Mouse (Mus musculus) kidney, adult 9 months (tissue): Measurements from ENCODE around the gene Wdr75.

Experiments used
- DNase-seq: peaks from one replicate; pipeline ENCODE4 v3.0.0; 2022

Gene Wdr75

DNA sequence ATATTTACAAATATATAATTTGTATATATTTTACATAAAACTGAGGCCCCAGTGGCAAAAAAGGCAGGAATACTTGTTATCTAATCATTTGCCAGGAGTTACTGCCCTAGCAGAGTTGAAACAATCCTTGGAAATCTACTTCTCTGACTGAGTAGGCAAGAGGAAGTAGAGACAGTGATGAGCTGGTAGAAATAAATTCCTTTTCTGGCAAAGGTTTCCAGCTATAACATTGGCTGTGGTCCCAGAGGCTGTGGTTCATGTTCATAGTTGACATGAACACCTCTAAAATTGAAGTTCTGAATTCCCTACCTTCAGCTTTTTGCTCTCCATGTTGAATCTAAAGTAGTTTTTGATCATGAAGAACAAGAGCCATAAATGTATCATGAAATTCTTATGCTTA, 43.3 kb downstream of the Wdr75 start:
- no peak for DNase-seq

- DNase-seq: no peak
Observed at GRCm38 (mm10) chr1:45845466-45845865, 50.5 kb downstream of the Wdr75 start.

DNA sequence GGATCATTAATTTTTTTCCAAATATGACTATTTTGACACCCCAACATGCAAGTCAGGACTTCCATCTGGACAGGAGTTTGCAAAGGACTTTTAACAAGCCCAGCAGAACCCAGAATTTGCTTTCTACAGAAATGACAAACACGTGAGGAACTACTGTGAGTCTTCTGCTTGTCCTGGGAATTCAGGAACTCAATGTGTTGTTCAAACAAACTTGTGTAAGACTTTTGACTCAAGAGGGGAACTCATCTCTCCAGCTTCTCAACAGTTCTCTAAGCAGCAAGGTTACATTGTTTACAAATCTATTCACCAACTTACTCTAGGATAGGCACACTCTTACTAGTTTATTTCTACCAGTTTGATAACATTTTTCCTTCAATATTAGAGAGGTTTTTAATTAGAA, 63.1 kb downstream of the Wdr75 start:
- DNase-seq: no peak

- DNase-seq: peak; percentile 47
Observed at GRCm38 (mm10) chr1:45860349-45860748, 65.4 kb downstream of the Wdr75 start.

DNA sequence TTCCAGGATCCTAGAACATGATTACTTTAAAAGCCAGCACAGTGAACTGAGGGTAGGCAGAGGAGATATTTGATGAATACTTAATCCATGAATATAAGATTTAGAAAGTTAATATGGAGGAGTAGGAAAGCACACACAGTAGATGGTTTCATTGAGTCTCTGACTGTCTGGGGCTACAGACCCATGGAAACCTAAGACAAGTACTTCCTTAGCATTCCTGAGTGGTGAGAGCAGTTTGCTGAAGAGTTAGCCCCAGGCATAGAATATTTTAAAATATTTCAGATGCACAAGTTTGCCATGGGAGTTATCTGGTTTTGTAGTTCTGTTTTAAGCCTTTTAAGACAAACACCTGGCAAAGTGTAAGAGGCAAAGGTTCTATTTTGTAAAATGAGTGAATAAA, 66.2 kb downstream of the Wdr75 start:
- no peak for DNase-seq

DNA sequence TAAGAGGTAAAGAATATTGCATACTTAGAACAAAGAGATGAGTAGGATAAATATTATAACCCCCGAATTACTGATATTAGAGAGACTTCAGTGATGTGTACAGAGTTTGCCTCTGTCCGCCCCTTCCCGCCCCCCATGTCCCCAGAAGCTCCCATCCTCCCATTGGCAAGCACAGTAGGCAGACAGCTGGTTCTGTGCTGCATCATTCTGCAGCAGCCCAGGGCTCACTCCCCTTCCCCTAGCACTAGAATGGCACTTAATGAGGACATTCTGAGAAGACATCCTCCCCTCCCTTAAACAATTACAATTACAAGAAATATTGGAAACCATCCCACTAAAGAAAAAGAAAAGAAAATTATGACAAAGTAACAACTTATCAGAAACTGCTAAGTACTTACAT, 68.7 kb downstream of the Wdr75 start:
- DNase-seq: no peak

DNA sequence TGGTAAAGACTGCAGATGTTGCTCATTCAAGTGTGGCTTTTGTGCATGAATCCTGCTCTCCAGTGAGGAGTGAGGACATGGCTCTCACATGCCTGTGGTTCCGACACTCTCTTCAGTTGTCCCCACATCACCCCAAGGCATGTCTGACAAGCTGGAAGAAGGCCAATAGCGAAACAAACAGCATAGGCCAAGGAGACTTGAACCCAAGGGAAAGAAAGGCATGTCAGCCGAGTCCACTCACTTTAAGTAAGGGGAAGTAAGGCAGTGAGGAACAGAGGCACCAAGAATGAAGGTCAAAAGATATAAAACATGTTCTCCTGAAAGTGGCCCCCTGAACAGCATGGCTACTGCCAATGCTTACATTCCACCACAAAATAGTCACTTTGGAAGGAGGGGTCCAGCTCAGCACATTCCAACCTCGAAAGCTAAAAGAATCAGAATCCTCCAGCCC, 69.6 kb downstream of the Wdr75 start:
- peak; percentile 58 for DNase-seq

DNA sequence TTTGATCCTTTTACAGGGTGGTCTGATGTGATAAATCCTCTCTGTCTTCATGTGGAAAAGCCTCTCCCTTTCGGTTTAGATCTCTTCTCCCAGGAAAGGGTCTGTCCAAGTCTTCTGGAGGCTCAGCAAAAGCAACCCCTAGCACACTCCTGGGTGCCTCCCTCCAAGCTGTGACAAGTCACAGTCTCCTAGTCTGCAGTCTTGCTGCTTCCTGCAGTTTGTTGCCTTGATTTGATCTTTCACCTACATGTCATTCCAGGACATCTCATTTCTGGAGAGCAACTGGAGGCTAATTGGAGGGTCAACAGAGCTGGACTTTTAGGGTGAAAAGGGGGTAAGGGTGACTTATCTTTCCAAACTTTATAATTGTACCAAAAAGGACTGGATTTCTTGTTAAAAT, 70.3 kb downstream of the Wdr75 start:
- peak; percentile 36 for DNase-seq

DNA sequence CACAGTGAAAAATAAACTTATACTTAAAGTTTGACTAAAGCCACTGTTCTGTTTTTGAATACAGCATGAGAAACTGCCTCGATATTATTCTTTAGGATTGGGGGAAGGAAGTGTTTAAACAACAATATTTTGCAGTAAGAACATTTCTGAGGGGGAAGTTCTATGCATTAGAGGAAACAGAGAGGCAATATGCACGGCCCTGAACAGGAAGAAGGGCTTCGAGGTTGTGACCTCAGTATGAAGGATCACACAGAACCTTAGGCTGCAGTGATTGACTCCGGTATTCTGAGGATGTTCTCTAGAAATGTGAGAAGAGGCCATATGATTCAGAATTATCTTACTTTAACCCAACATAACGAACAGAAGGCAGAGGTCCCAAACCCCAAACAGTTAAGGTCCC, 70.8 kb downstream of the Wdr75 start:
- DNase-seq: no peak

GRCm38 (mm10) chr1:45866288-45867018, 71.5 kb downstream of the Wdr75 start:
- no peak for DNase-seq

DNA sequence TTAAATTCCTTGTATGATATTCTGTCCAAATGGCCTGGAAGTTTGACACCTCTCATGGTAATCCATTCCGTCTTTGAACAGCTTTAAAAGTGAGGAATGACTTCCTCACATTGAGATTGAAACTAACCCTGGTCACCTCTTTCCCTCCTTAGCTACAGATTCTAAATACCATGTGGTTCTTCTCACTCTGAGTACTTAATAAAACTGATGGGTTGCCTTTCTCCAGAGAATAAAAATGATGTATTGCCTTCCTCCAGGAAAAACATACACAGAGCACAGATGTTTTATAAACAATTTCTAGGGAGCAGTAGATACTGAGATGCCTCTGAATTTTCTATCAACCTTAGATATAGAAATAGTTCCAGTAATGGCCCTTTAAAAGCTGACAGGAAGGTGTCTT, 73.1 kb downstream of the Wdr75 start:
- DNase-seq: no peak

DNA sequence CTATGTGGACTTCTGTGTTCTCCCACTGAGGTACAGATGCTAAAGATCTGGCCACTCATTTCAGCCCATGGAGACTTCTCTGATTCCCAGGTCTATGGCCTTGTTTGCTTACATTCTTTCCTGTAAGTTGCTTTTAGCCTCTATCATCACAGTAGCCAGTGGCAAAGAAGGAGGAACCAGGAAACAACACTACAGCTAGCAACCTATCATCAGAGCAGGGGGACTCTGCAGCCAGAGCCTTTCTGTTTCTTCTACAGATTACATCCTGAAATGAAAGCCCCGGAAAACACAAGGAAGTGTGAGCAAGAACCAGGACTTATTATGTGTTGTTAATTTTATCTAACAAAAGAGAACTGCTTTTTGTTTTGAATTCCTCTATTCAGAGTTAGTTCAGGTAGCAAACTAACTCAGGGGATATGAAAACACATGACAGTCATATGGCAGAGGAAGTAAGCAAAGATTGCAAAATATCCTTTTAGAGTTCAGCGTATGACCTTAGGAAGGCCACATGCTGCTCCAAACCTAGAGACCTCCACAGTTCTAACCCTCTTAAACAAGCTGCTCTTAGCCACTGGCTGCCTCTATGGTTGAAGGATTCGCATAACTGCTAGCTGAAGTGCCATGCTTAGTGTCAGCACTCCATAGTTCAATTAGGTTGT, 73.6 kb downstream of the Wdr75 start:
- no peak for DNase-seq
